Mouse (Mus musculus) v-Abl transformed pro-B cells (cell line): Measurements from ENCODE around the gene Ugt1a6a.

Experiments used
- in situ Hi-C, 2 experiments: fragments of 400-800 bp; cut with MboI; formaldehyde crosslinking; loops; one replicate each; pipeline ENCODE4 v1.15.1; 2025; ENCODE audit not compliant: unreplicated experiment in 2 of 2

The Ugt1a6a gene

GRCm38 (mm10) chr1:88240579-88240978 is 106.0 kb downstream of the Ugt1a6a start:
- in situ Hi-C loops = no loop called here

GRCm38 (mm10) chr1:88243861-88244260 is 109.3 kb downstream of the Ugt1a6a start:
- in situ Hi-C loops = no loop called here

- in situ Hi-C loops = no loop called here
These were observed 111.3 kb downstream of the Ugt1a6a start for GRCm38 (mm10) chr1:88245881-88246280.

GRCm38 (mm10) chr1:88246386-88246785 is 111.8 kb downstream of the Ugt1a6a start:
- in situ Hi-C loops = no loop called here

- in situ Hi-C loops = no loop called here
These were observed 113.1 kb downstream of the Ugt1a6a start for GRCm38 (mm10) chr1:88247660-88248059.

GRCm38 (mm10) chr1:88248658-88249057 is 114.0 kb downstream of the Ugt1a6a start:
- in situ Hi-C loops = no loop called here

- in situ Hi-C loops = no loop called here
These were observed 115.0 kb downstream of the Ugt1a6a start for GRCm38 (mm10) chr1:88249596-88249995.

- in situ Hi-C loops = no loop called here
These were observed 115.4 kb downstream of the Ugt1a6a start for GRCm38 (mm10) chr1:88250023-88250422.

GRCm38 (mm10) chr1:88253106-88253505 is 118.5 kb downstream of the Ugt1a6a start:
- in situ Hi-C loops = no loop called here

GRCm38 (mm10) chr1:88253540-88253939 is 118.9 kb downstream of the Ugt1a6a start:
- in situ Hi-C loops = no loop called here

- in situ Hi-C loops = no loop called here
These were observed 120.3 kb downstream of the Ugt1a6a start for GRCm38 (mm10) chr1:88254793-88255465.

- in situ Hi-C loops = no loop called here
These were observed 120.9 kb downstream of the Ugt1a6a start for GRCm38 (mm10) chr1:88255466-88255857.

GRCm38 (mm10) chr1:88255989-88256754 is 121.6 kb downstream of the Ugt1a6a start:
- in situ Hi-C loops = no loop called here

- in situ Hi-C loops = no loop called here
These were observed 122.5 kb downstream of the Ugt1a6a start for GRCm38 (mm10) chr1:88256886-88257663.

- in situ Hi-C loops = no loop called here
These were observed 123.1 kb downstream of the Ugt1a6a start for GRCm38 (mm10) chr1:88257681-88258080.

- in situ Hi-C loops = no loop called here
These were observed 123.8 kb downstream of the Ugt1a6a start for GRCm38 (mm10) chr1:88258361-88258760.

GRCm38 (mm10) chr1:88258881-88259642 is 124.5 kb downstream of the Ugt1a6a start:
- in situ Hi-C loops = no loop called here

GRCm38 (mm10) chr1:88259643-88260024 is 125.0 kb downstream of the Ugt1a6a start:
- in situ Hi-C loops = no loop called here

- in situ Hi-C loops = no loop called here
These were observed 125.5 kb downstream of the Ugt1a6a start for GRCm38 (mm10) chr1:88260114-88260513.

GRCm38 (mm10) chr1:88260604-88261377 is 126.2 kb downstream of the Ugt1a6a start:
- in situ Hi-C loops = no loop called here
